Mouse (Mus musculus): ENCODE measurements around the gene AC109138.7.

DNA sequence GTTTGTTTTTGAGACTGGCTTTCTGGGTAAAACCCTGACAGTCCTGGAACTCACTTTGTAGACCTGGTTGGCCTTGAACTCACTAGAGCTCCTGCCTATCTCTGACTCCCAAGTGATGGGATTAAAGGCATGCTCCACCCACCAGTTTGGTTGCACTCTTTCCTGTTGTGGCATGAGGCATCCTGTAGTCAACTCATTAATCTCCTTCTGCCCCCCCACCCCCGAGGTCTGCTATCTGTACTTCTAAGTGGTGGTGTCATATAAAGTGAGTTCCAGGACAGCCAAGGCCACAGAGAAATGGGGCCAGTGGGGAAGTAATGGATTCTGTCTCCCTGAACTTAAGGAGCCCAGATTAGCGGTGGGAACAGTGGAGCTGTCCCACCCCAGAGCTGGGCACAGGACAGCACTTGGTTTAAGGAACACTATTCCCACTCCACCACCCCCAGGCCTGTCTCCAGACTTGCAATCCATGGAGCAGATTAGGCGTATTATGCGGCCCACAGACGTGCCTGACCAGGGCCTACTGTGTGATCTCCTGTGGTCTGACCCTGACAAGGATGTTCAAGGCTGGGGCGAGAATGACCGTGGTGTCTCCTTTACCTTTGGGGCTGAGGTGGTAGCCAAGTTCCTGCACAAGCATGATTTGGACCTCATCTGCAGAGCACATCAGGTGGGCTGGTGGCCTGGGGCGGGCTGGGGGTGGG, 20.0 kb upstream of the AC109138.7 start:
- no peak for TF ChIP-seq CTCF (IDR thresholded peaks at IDR 0.05; ENCODE audit: borderline replicate concordance, insufficient read depth, low read length)
- TF ChIP-seq POLR2A (IDR thresholded peaks at IDR 0.05; ENCODE audit: low read depth, low read length): peak; percentile 14; the same call in 1 of the 2 replicates
